Mouse (Mus musculus) liver, embryonic 14.5 days (tissue): Measurements from ENCODE around the gene Agpat4.

Source experiments
- CTCF ChIP-seq: IDR thresholded peaks from 2 replicates; pipeline ENCODE4 v1.5.1; 2016; ENCODE audit warnings: antibody characterized with exemption, low read depth, control low read depth
- EP300 ChIP-seq: IDR thresholded peaks from 2 replicates; pipeline ENCODE4 v1.6.1; 2016; ENCODE audit warnings: antibody characterized with exemption, low read depth

DNA sequence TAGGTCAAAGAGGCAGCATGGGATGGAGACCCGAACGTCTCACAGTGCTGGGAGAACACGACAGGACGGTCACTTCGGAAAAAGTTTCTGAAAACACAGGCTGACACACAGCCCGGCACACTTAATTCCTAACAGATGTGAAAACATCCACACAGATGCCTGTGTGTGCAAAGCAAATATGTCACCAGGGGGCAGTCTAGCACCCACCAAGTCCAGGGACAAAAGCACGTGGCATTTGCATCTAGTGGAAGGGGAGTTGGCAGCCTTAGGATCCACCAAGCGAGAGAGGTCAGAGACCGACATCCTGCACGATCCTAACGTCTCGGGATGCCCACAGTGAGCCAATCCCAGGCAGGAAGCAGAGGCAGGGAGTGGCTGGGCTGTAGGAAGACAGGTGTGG is 108.0 kb downstream of the Agpat4 start:
- TF ChIP-seq CTCF (peak; percentile 73), EP300 (no peak)
